Mouse (Mus musculus) monocyte, adult 2 months (primary cell): ENCODE results near the gene Ptcd1.
"Not testable (repeated sequence)": the region's sequence is repeated elsewhere in the genome, so short reads cannot be mapped to it uniquely, and the experiment has no call there.

Source experiments
- DNase-seq, 2 experiments: peaks; one replicate each; pipeline ENCODE4 v3.0.0; 2022; ENCODE audit warnings: low spot score in 2 of 2, low read depth in 1 of 2

The Ptcd1 gene

GRCm38 (mm10) chr5:145114606-145115473 is 52.1 kb downstream of the Ptcd1 start:
- peak in 1 of 2 experiments; percentile 55 for DNase-seq

- DNase-seq, result peak in 1 of 2 experiments; percentile 58
These were observed 52.8 kb downstream of the Ptcd1 start, which contains the start of gene Arpc1b for GRCm38 (mm10) chr5:145114071-145114605. Gene Arpc1b, plus strand, starts transcription at chr5:145114215.

- DNase-seq, result no peak
These were observed 53.5 kb downstream of the Ptcd1 start for GRCm38 (mm10) chr5:145113416-145113815.

- DNase-seq, result no peak
These were observed 54.3 kb downstream of the Ptcd1 start for GRCm38 (mm10) chr5:145112566-145112965.

GRCm38 (mm10) chr5:145110401-145110800 is 56.5 kb downstream of the Ptcd1 start:
- no peak for DNase-seq

- DNase-seq, result no peak
These were observed 61.1 kb downstream of the Ptcd1 start for GRCm38 (mm10) chr5:145105694-145106275.

- no peak for DNase-seq
These were observed 62.6 kb downstream of the Ptcd1 start for GRCm38 (mm10) chr5:145104328-145104727.

GRCm38 (mm10) chr5:145102706-145103105 is 64.2 kb downstream of the Ptcd1 start:
- no peak for DNase-seq

GRCm38 (mm10) chr5:145101451-145101850 is 65.5 kb downstream of the Ptcd1 start:
- DNase-seq, result not testable (repeated sequence)

- DNase-seq, result no peak
These were observed 65.9 kb downstream of the Ptcd1 start for GRCm38 (mm10) chr5:145100960-145101359.

- no peak for DNase-seq
These were observed 68.5 kb downstream of the Ptcd1 start for GRCm38 (mm10) chr5:145098340-145098821.
